Mouse (Mus musculus) heart, postnatal 0 days (tissue): ENCODE results near the gene Phc1.
"Not testable (repeated sequence)": the region's sequence is repeated elsewhere in the genome, so short reads cannot be mapped to it uniquely, and the experiment has no call there.

Source experiments
- CTCF ChIP-seq: IDR thresholded peaks from 2 replicates; pipeline ENCODE4 v1.5.1; 2016; ENCODE audit warnings: antibody characterized with exemption, control low read depth, low read depth
- EP300 ChIP-seq: IDR thresholded peaks from 2 replicates; pipeline ENCODE4 v1.6.1; 2016; ENCODE audit warnings: antibody characterized with exemption, low read depth

- TF ChIP-seq CTCF, EP300: not testable (repeated sequence)
Measured at GRCm38 (mm10) chr6:122387177-122388028, 47.0 kb upstream of the Phc1 start.
